Mouse (Mus musculus): ENCODE data around the gene Bex1.

- TF ChIP-seq EP300 (IDR thresholded peaks at IDR 0.05) (no peak), CTCF (IDR thresholded peaks at IDR 0.05) (peak; percentile 64)
Measured at GRCm38 (mm10) chrX:136196873-136197272, 18.4 kb downstream of the Bex1 start.

All from lung, postnatal 0 days (tissue).